Mouse (Mus musculus) MEL (cell line): ENCODE measurements around the gene Tnfrsf8. TPM values are rescaled to one million over a fixed set of nuclear protein-coding genes. Genes with fewer than 3 reads are reported as not detected.

Experiments
- DNase-seq: peaks from one replicate; pipeline ENCODE4 v3.0.0; 2011; ENCODE audit warnings: low read depth, low spot score
- H3K27ac ChIP-seq: 2 replicates; pipeline ENCODE4 v1.5.1; 2012; ENCODE audit warnings: low read depth, mild to moderate bottlenecking, control low read depth, low read length, moderate library complexity; ENCODE audit not compliant: control insufficient read depth
- H3K27me3 ChIP-seq, 2 experiments: fragments of 150-350 bp in 1 of 2; sonication (generic) in 1 of 2; 2 replicates each; pipeline ENCODE4 v1.6.1; 2012; ENCODE audit warnings: low read length in 2 of 2, mild to moderate bottlenecking in 2 of 2, improper control_type of control experiment in 1 of 2, moderate library complexity in 1 of 2; ENCODE audit not compliant: insufficient read depth in 2 of 2, control insufficient read depth in 1 of 2
- H3K36me3 ChIP-seq, 2 experiments: 2 replicates each; pipeline ENCODE4 v1.6.1; 2012 to 2014; ENCODE audit warnings: low read length in 2 of 2, improper control_type of control experiment in 1 of 2, inconsistent platforms in 1 of 2, mild to moderate bottlenecking in 1 of 2; ENCODE audit not compliant: insufficient read depth in 2 of 2, control insufficient read depth in 1 of 2
- H3K4me1 ChIP-seq, 2 experiments: fragments of 150-350 bp in 1 of 2; sonication (generic) in 1 of 2; 2 replicates each; pipeline ENCODE4 v1.6.1; 2012; ENCODE audit warnings: low read length in 2 of 2, improper control_type of control experiment in 1 of 2, mild to moderate bottlenecking in 1 of 2; ENCODE audit not compliant: insufficient read depth in 2 of 2, control insufficient read depth in 1 of 2
- H3K4me3 ChIP-seq, 2 experiments: fragments of 150-350 bp in 1 of 2; sonication (generic) in 1 of 2; 2 replicates each; pipeline ENCODE4 v1.5.1; 2012; ENCODE audit warnings: low read depth in 2 of 2, low read length in 2 of 2, mild to moderate bottlenecking in 2 of 2, moderate library complexity in 2 of 2, control low read depth in 1 of 2, improper control_type of control experiment in 1 of 2; ENCODE audit not compliant: control insufficient read depth in 1 of 2, insufficient read depth in 1 of 2
- H3K79me2 ChIP-seq: 2 replicates; pipeline ENCODE4 v1.6.1; 2012; ENCODE audit warnings: mild to moderate bottlenecking, low read length, moderate library complexity; ENCODE audit not compliant: control insufficient read depth, poor library complexity, insufficient read depth
- H3K9ac ChIP-seq: 2 replicates; pipeline ENCODE4 v1.6.1; 2012; ENCODE audit warnings: low read depth, mild to moderate bottlenecking, control low read depth, low read length, moderate library complexity; ENCODE audit not compliant: control insufficient read depth, poor library complexity, severe bottlenecking
- H3K9me3 ChIP-seq: fragments of 150-350 bp; sonication (generic); replicated peaks from 2 replicates; pipeline ENCODE4 v1.6.1; 2012; ENCODE audit warnings: mild to moderate bottlenecking, low read length, improper control_type of control experiment, moderate library complexity; ENCODE audit not compliant: insufficient read depth
- BHLHE40 ChIP-seq: IDR thresholded peaks from 2 replicates; pipeline ENCODE4 v1.6.1; 2012; ENCODE audit warnings: low read depth, mild to moderate bottlenecking, inconsistent platforms, low read length, improper control_type of control experiment, borderline replicate concordance
- ELF1 ChIP-seq: IDR thresholded peaks from 2 replicates; pipeline ENCODE4 v1.6.1; 2014; ENCODE audit warnings: low read depth, mild to moderate bottlenecking, inconsistent platforms, low read length, improper control_type of control experiment, moderate library complexity
- EP300 ChIP-seq, 2 experiments: IDR thresholded peaks; 2 replicates each; pipeline ENCODE4 v1.6.1; 2011; ENCODE audit warnings: improper control_type of control experiment in 2 of 2, low read length in 2 of 2, low read depth in 1 of 2, mild to moderate bottlenecking in 1 of 2
- GABPA ChIP-seq: IDR thresholded peaks from 2 replicates; pipeline ENCODE4 v1.6.1; 2012; ENCODE audit warnings: low read depth, mild to moderate bottlenecking, inconsistent platforms, low read length, improper control_type of control experiment, moderate library complexity
- GATA1 ChIP-seq: IDR thresholded peaks from 2 replicates; pipeline ENCODE4 v1.6.1; 2011; ENCODE audit warnings: low read depth, low read length, improper control_type of control experiment
- HCFC1 ChIP-seq: IDR thresholded peaks from 2 replicates; pipeline ENCODE4 v1.6.1; 2012; ENCODE audit warnings: low read depth, mild to moderate bottlenecking, inconsistent platforms, low read length, improper control_type of control experiment, moderate library complexity
- JUND ChIP-seq: IDR thresholded peaks from 2 replicates; pipeline ENCODE4 v1.6.1; 2011; ENCODE audit warnings: low read depth, mild to moderate bottlenecking, improper control_type of control experiment, low read length
- MEF2A ChIP-seq: IDR thresholded peaks from 2 replicates; pipeline ENCODE4 v1.6.1; 2014; ENCODE audit warnings: low read depth, mild to moderate bottlenecking, inconsistent platforms, low read length, improper control_type of control experiment; ENCODE audit not compliant: poor library complexity, insufficient replicate concordance, severe bottlenecking; ENCODE audit errors: extremely low read depth
- MXI1 ChIP-seq: IDR thresholded peaks from 2 replicates; pipeline ENCODE4 v1.6.1; 2011; ENCODE audit warnings: mild to moderate bottlenecking, low read depth, low read length, improper control_type of control experiment
- MYB ChIP-seq: IDR thresholded peaks from 2 replicates; pipeline ENCODE4 v1.6.1; 2011; ENCODE audit warnings: mild to moderate bottlenecking, low read depth, low read length, improper control_type of control experiment
- MYC ChIP-seq: IDR thresholded peaks from 2 replicates; pipeline ENCODE4 v1.6.1; 2011; ENCODE audit warnings: low read depth, mild to moderate bottlenecking, low read length, improper control_type of control experiment, moderate library complexity
- NRF1 ChIP-seq: IDR thresholded peaks from 2 replicates; pipeline ENCODE4 v1.6.1; 2014; ENCODE audit warnings: low read depth, mild to moderate bottlenecking, inconsistent platforms, low read length, improper control_type of control experiment, moderate library complexity; ENCODE audit not compliant: poor library complexity, insufficient read depth, severe bottlenecking
- POLR2AphosphoS5 ChIP-seq: IDR thresholded peaks from 2 replicates; pipeline ENCODE4 v1.6.1; 2012; ENCODE audit warnings: low read depth, borderline replicate concordance, mild to moderate bottlenecking, inconsistent platforms, low read length, moderate library complexity, mixed read lengths
- TCF12 ChIP-seq: IDR thresholded peaks from 2 replicates; pipeline ENCODE4 v1.6.1; 2014; ENCODE audit warnings: low read depth, mild to moderate bottlenecking, inconsistent platforms, low read length, improper control_type of control experiment, moderate library complexity
- ZC3H11A ChIP-seq: IDR thresholded peaks from 2 replicates; pipeline ENCODE4 v1.6.1; 2012; ENCODE audit warnings: low read depth, mild to moderate bottlenecking, inconsistent platforms, low read length, improper control_type of control experiment
- ZMIZ1 ChIP-seq: IDR thresholded peaks from 2 replicates; pipeline ENCODE4 v1.6.1; 2012; ENCODE audit warnings: low read depth, mild to moderate bottlenecking, inconsistent platforms, low read length, improper control_type of control experiment, moderate library complexity
- ZNF384 ChIP-seq: IDR thresholded peaks from 2 replicates; pipeline ENCODE4 v1.6.1; 2012; ENCODE audit warnings: low read depth, mild to moderate bottlenecking, inconsistent platforms, low read length, improper control_type of control experiment
- polyA plus RNA-seq, 2 experiments: library from polyadenylated mRNA; stranded (reverse) in 1 of 2; unstranded in 1 of 2; fragments of >175 nt in 1 of 2; fragments of >200 nt in 1 of 2; gene quantifications; 2 replicates each; pipeline versions ENCODE4 v1.2.1 to v1.2.4; 2012; ENCODE audit warnings: low replicate concordance in 2 of 2, low read depth in 1 of 2; ENCODE audit not compliant: insufficient read length in 2 of 2, insufficient read depth in 1 of 2, missing spikeins in 1 of 2
- total RNA-seq: library from RNA; depleted of rRNA; stranded (reverse); fragments of 300-350 nt; gene quantifications from 2 replicates; pipeline ENCODE4 v1.2.3, GENCODE M21; 2012

The Tnfrsf8 gene
- total and polyA plus RNA-seq, 3 experiments = not detected

DNA sequence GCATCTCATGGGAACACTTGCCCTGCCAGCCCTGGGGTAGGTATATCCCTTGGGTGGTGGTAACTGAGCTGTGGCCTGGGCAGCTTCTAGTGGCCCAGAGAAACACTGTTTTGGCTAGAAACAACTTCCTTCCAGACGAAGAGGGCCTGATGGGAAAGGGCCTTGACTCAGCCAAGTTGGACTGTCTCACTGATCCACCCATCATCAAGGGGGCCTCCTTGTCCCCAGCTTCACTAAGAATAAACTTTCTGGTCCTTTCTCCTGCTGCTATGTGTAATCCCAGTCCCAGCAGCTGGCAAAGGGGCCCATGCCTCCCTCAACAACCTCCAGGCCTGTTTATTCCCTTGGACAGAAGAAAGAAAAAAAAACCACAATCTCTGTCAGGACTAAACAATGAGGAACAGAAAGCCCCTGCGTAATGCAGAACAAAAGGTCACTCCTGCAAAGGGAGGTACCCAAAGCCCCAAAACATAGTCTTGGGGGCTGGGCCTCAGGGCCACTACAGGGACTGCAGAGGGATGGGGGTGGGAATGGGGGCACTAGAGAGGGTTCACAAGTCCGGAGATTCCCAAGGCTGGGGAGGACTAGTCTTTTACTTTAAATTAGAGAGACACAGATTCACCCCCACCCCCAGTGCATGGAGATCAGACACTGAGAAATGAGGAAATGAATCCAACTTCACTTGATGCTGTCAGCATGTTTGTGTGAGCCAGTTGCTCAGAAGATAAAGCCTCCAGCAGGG lies 81.3 kb downstream of the Tnfrsf8 start:
- H3K9me3 ChIP-seq = no peaks in the 10 kb centered on the region
- no peak overlapping the region for H3K4me3 ChIP-seq
- no peaks in the 10 kb centered on the region for H3K27me3 ChIP-seq
- H3K9ac ChIP-seq = no peak overlapping the region
- TF ChIP-seq ZMIZ1 (no peak), MEF2A (no peak), ZNF384 (no peak), MXI1 (no peak), EP300 (IDR thresholded peaks at IDR 0.05; ENCODE audit: low read depth in 1 of 2, low read length in 2 of 2) (no peak), HCFC1 (no peak), POLR2AphosphoS5 (no peak), TCF12 (no peak), MYC (no peak), BHLHE40 (no peak), ELF1 (no peak), GATA1 (no peak), GABPA (no peak)
- H3K36me3 ChIP-seq = no peaks in the 10 kb centered on the region
- no peaks in the 10 kb centered on the region for H3K79me2 ChIP-seq
- no peak overlapping the region for H3K27ac ChIP-seq
- no peaks in the 10 kb centered on the region for H3K4me1 ChIP-seq
- DNase-seq = peak; percentile 21

- H3K4me3 ChIP-seq = no peak overlapping the region
- no peaks in the 10 kb centered on the region for H3K4me1 ChIP-seq
- H3K27ac ChIP-seq = no peak overlapping the region
- no peaks in the 10 kb centered on the region for H3K27me3 ChIP-seq
- TF ChIP-seq HCFC1 (no peak), ZC3H11A (no peak), NRF1 (no peak), MYB (no peak), JUND (no peak)
- no peak overlapping the region for H3K9ac ChIP-seq
- no peak for DNase-seq
- H3K9me3 ChIP-seq = no peaks in the 10 kb centered on the region
- H3K36me3 ChIP-seq = no peaks in the 10 kb centered on the region
- H3K79me2 ChIP-seq = no peaks in the 10 kb centered on the region
Observed at GRCm38 (mm10) chr4:145231732-145232131, 83.2 kb downstream of the Tnfrsf8 start.
